ENCODE assay signal across 8 mouse cellular contexts in genomic region chr10:117494171-117494701, GRCm38 (mm10).
DNase-seq lines count a peak whose midpoint lies in the region; ATAC-seq and TF ChIP-seq lines count a peak whose summit lies in the region.

No protein-coding gene starts in this region.

- H3K27ac ChIP-seq in gastrocnemius, adult 2 months, result no peak overlapping the region
- no peak overlapping the region for H3K27ac ChIP-seq in hindbrain, embryonic 12.5 days
- H3K27ac ChIP-seq in liver, adult 2 months (replicated peaks; ENCODE audit: insufficient read depth, low read depth, low read length), result peak overlapping the region; percentile 33

- H3K36me3 ChIP-seq in hindbrain, embryonic 12.5 days, result no peaks in the 10 kb centered on the region
- H3K36me3 ChIP-seq in liver, adult 2 months (ENCODE audit: control insufficient read depth, insufficient read depth, low read length), result no peaks in the 10 kb centered on the region

- WGBS in hindbrain, embryonic 12.5 days, result 46% methylated on average over 18 of the region's 18 CpGs
- 7% methylated on average over 18 of the region's 18 CpGs for WGBS in liver, adult 2 months

- no peaks in the 10 kb centered on the region for H3K4me1 ChIP-seq in hindbrain, embryonic 12.5 days
- H3K4me1 ChIP-seq in liver, adult 2 months (ENCODE audit: control insufficient read depth, insufficient read depth, low read length), result no peaks in the 10 kb centered on the region; the same call in 1 of the 2 replicates

- no peak for ATAC-seq in hindbrain, embryonic 12.5 days (ENCODE audit: low FRiP score)
- ATAC-seq in monocyte, adult 5-6 weeks (replicated peaks; ENCODE audit: insufficient number of reproducible peaks, low FRiP score, low TSS enrichment, poor library complexity, severe bottlenecking), result no peak

- no peaks in the 10 kb centered on the region for H3K9me3 ChIP-seq in hindbrain, embryonic 12.5 days (replicated peaks)

- H3K9ac ChIP-seq in hindbrain, embryonic 12.5 days, result no peak overlapping the region
- H3K9ac ChIP-seq in liver, adult 2 months (ENCODE audit: low read depth, low read length), result peak overlapping the region; percentile 39

- no peak for TF ChIP-seq POLR2A in liver, adult 2 months (IDR thresholded peaks at IDR 0.05; ENCODE audit: extremely low read depth, insufficient read depth, low read length)

- no peak for TF ChIP-seq CTCF in gastrocnemius, adult 2 months (IDR thresholded peaks at IDR 0.05)
- TF ChIP-seq CTCF in liver, adult 2 months (IDR thresholded peaks at IDR 0.05; ENCODE audit: low read depth, low read length), result no peak

- peaks cover 3% of the 10 kb centered on the region; the same call in 1 of the 2 replicates for H3K27me3 ChIP-seq in hindbrain, embryonic 12.5 days
- H3K27me3 ChIP-seq in liver, adult 2 months (ENCODE audit: control insufficient read depth, insufficient read depth, low read length), result no peaks in the 10 kb centered on the region

- no peak for DNase-seq in gastrocnemius, adult 2 months
- DNase-seq in gastrocnemius, postnatal 14 days, result no peak
- DNase-seq in embryo, embryonic 10 days (ENCODE audit: low spot score), result peak; percentile 65
- peak; percentile 81 for DNase-seq in liver, adult 2 months (ENCODE audit: extremely low read depth, low read depth, low spot score)
- peak; percentile 5 to 7 for DNase-seq in natural killer cell, adult 2 months (ENCODE audit: low spot score in 2 of 2)
- DNase-seq in Muller cell, postnatal 12 days (ENCODE audit: inconsistent ontology term), result no peak

- intact Hi-C loops in gastrocnemius, adult 2 months (cut with DNase I), result no loop called here
- intact Hi-C loops in gastrocnemius, postnatal 14 days (cut with DNase I; ENCODE audit: low total_unique reads), result no loop called here

- H3K4me2 ChIP-seq in hindbrain, embryonic 12.5 days (replicated peaks), result peak overlapping the region; percentile 42

- H3K4me3 ChIP-seq in gastrocnemius, adult 2 months, result peak overlapping the region; percentile 63
- H3K4me3 ChIP-seq in hindbrain, embryonic 12.5 days, result peak overlapping the region; percentile 5; the same call in 1 of the 2 replicates
- peak overlapping the region; percentile 52 for H3K4me3 ChIP-seq in liver, adult 2 months (ENCODE audit: insufficient read depth, low read depth, low read length)

- H3K79me2 ChIP-seq in liver, adult 2 months (ENCODE audit: control insufficient read depth, insufficient read depth, low read length), result no peaks in the 10 kb centered on the region

Comparison
In these comparisons a context has a peak if more than half of its experiments do, and no peak if none do; other contexts are left out.
1. DNase-seq: peak in embryo, embryonic 10 days (single experiment), liver, adult 2 months (single experiment) and natural killer cell, adult 2 months (2 of 2); none in gastrocnemius, adult 2 months (single experiment), gastrocnemius, postnatal 14 days (single experiment) and Muller cell, postnatal 12 days (single experiment).
2. H3K4me3 ChIP-seq: peak in every context shown above with its lines; median percentile 63 in gastrocnemius, adult 2 months; 52 in liver, adult 2 months; 5 in hindbrain, embryonic 12.5 days.